Mouse (Mus musculus) embryonic facial prominence, embryonic 11.5 days (tissue): ENCODE measurements around the gene Fhod1. TPM values are rescaled to one million over a fixed set of nuclear protein-coding genes. Genes with fewer than 3 reads are reported as not detected.

Experiments used
- ATAC-seq: fragments of 200-750 bp; cut with Nextera tagmentation; replicated peaks from 2 replicates; pipeline ENCODE4 v1.8.0; 2017; ENCODE audit warnings: low read depth; ENCODE audit not compliant: insufficient number of reproducible peaks, low FRiP score, low TSS enrichment
- DNase-seq: peaks from one replicate; pipeline ENCODE4 v3.0.0-alpha.2; 2015; ENCODE audit warnings: low spot score
- H3K27ac ChIP-seq: fragments of 300-500 bp; sonication (generic); replicated peaks from 2 replicates; pipeline ENCODE4 v1.5.1; 2014; ENCODE audit warnings: mild to moderate bottlenecking, low read depth, low read length, control low read depth
- H3K27me3 ChIP-seq: fragments of 300-500 bp; sonication (generic); 2 replicates; pipeline ENCODE4 v1.6.1; 2014; ENCODE audit warnings: mild to moderate bottlenecking, low read length, moderate library complexity, mixed read lengths; ENCODE audit not compliant: control insufficient read depth, insufficient read depth
- H3K36me3 ChIP-seq: fragments of 300-500 bp; sonication (generic); replicated peaks from 2 replicates; pipeline ENCODE4 v1.6.1; 2014; ENCODE audit warnings: low read depth, mild to moderate bottlenecking, low read length, moderate library complexity, mixed read lengths; ENCODE audit not compliant: control insufficient read depth, insufficient read depth
- H3K4me1 ChIP-seq: fragments of 300-500 bp; sonication (generic); 2 replicates; pipeline ENCODE4 v1.6.1; 2014; ENCODE audit warnings: low read length, mixed read lengths; ENCODE audit not compliant: control insufficient read depth, insufficient read depth
- H3K4me2 ChIP-seq: fragments of 300-500 bp; sonication (generic); 2 replicates; pipeline ENCODE4 v1.6.1; 2014; ENCODE audit warnings: low read depth, mild to moderate bottlenecking, control low read depth, low read length, moderate library complexity
- H3K4me3 ChIP-seq: fragments of 300-500 bp; sonication (generic); 2 replicates; pipeline ENCODE4 v1.5.1; 2014; ENCODE audit warnings: low read depth, low read length, control low read depth
- H3K9ac ChIP-seq: fragments of 300-500 bp; sonication (generic); replicated peaks from 2 replicates; pipeline ENCODE4 v1.6.1; 2014; ENCODE audit warnings: mild to moderate bottlenecking, control low read depth, low read length
- H3K9me3 ChIP-seq: fragments of 300-500 bp; sonication (generic); replicated peaks from 2 replicates; pipeline ENCODE4 v1.6.1; 2016; ENCODE audit warnings: mild to moderate bottlenecking, low read length, inconsistent platforms, mixed read lengths; ENCODE audit not compliant: control insufficient read depth
- WGBS: fragments of 180-500 bp; shearing (Covaris S2); extraction: QIAGEN DNeasy Blood & Tissue Kit; methylation state at CpG from one replicate; pipeline ENCODE4 v1.1.7; 2014; 5-methylcytosine and 5-hydroxymethylcytosine counted together
- polyA plus RNA-seq: library from polyadenylated mRNA; unstranded; fragments of >200 nt; fragmentation: Nextera tagmentation; extraction: Ambion mirVana; gene quantifications from 2 replicates; pipeline ENCODE4 v1.2.1, GENCODE M21; 2014

Fhod1 gene
- polyA plus RNA-seq, 1 experiment from 2014 or later: 2.6 TPM

GRCm38 (mm10) chr8:105288231-105288630 lies 59.5 kb downstream of the Fhod1 start:
- H3K9me3 ChIP-seq: no peaks in the 10 kb centered on the region
- no peak for DNase-seq
- H3K4me1 ChIP-seq: peaks cover 5% of the 10 kb centered on the region; the same call in 1 of the 2 replicates
- H3K4me2 ChIP-seq: peak overlapping the region; percentile 35
- ATAC-seq: no peak
- H3K36me3 ChIP-seq: no peaks in the 10 kb centered on the region
- peaks cover 12% of the 10 kb centered on the region for H3K27me3 ChIP-seq
- 89% methylated on average over 5 of the region's 5 CpGs for WGBS
- H3K27ac ChIP-seq: no peak overlapping the region
- no peak overlapping the region; the same call in 1 of the 2 replicates for H3K9ac ChIP-seq
- H3K4me3 ChIP-seq: no peak overlapping the region

GRCm38 (mm10) chr8:105286907-105287306 lies 60.8 kb downstream of the Fhod1 start:
- Histone ChIP-seq H3K4me2 (no peak overlapping the region), H3K36me3 (no peaks in the 10 kb centered on the region), H3K27ac (no peak overlapping the region), H3K9ac (no peak overlapping the region), H3K27me3 (peaks cover 12% of the 10 kb centered on the region), H3K4me1 (peaks cover 5% of the 10 kb centered on the region; the same call in 1 of the 2 replicates), H3K4me3 (no peak overlapping the region), H3K9me3 (no peaks in the 10 kb centered on the region)
- no peak for ATAC-seq
- 86% methylated on average over 4 of the region's 4 CpGs for WGBS
- DNase-seq: no peak

GRCm38 (mm10) chr8:105285514-105285913 lies 62.2 kb downstream of the Fhod1 start:
- Histone ChIP-seq H3K27ac (no peak overlapping the region), H3K9ac (no peak overlapping the region), H3K4me2 (no peak overlapping the region), H3K27me3 (peaks cover 9% of the 10 kb centered on the region), H3K9me3 (no peaks in the 10 kb centered on the region), H3K4me1 (peaks cover 5% of the 10 kb centered on the region; the same call in 1 of the 2 replicates), H3K36me3 (no peaks in the 10 kb centered on the region; the same call in 1 of the 2 replicates), H3K4me3 (no peak overlapping the region)
- WGBS: 50% methylated on average over 12 of the region's 12 CpGs
- ATAC-seq (no peak), DNase-seq (no peak)

- no peak overlapping the region for H3K4me3 ChIP-seq
- H3K9me3 ChIP-seq: no peaks in the 10 kb centered on the region
- no peak overlapping the region for H3K27ac ChIP-seq
- no peak overlapping the region for H3K9ac ChIP-seq
- no peaks in the 10 kb centered on the region; the same call in 1 of the 2 replicates for H3K36me3 ChIP-seq
- 22% methylated on average over 23 of the region's 23 CpGs for WGBS
- no peaks in the 10 kb centered on the region for H3K4me1 ChIP-seq
- peaks cover 21% of the 10 kb centered on the region for H3K27me3 ChIP-seq
- no peak for ATAC-seq
- DNase-seq: peak; percentile 62
- no peak overlapping the region for H3K4me2 ChIP-seq
Observed at GRCm38 (mm10) chr8:105283074-105283473, 64.7 kb downstream of the Fhod1 start.

- 93% methylated on average over 4 of the region's 4 CpGs for WGBS
- Histone ChIP-seq H3K9me3 (no peaks in the 10 kb centered on the region), H3K36me3 (no peaks in the 10 kb centered on the region; the same call in 1 of the 2 replicates), H3K9ac (no peak overlapping the region), H3K4me3 (no peak overlapping the region), H3K27ac (no peak overlapping the region), H3K4me2 (no peak overlapping the region), H3K4me1 (no peaks in the 10 kb centered on the region), H3K27me3 (peaks cover 26% of the 10 kb centered on the region)
- no peak for ATAC-seq
- no peak for DNase-seq
Observed at GRCm38 (mm10) chr8:105282239-105282638, 65.5 kb downstream of the Fhod1 start.

DNA sequence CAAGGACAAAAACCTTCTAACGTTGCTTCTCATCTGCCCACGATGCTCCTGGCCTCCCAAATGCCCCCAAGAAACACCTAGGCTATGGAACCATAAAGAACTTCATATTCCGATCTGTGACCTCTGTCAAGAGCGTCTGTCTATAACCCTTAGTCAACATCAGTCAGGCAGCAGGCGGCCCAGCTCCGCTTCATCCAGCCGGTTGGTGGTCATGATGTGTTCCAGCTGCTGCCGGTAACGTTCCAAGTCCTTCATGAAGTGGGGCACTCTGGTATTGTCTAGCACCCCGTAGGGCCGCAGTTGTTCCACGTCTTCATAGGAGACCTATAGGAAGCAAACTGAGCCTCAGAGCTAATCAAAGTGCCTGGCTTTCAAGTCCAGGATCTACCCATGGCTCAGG lies 65.9 kb downstream of the Fhod1 start:
- Histone ChIP-seq H3K4me3 (no peak overlapping the region), H3K36me3 (no peaks in the 10 kb centered on the region; the same call in 1 of the 2 replicates), H3K9ac (no peak overlapping the region), H3K27me3 (peaks cover 30% of the 10 kb centered on the region), H3K4me2 (no peak overlapping the region), H3K9me3 (no peaks in the 10 kb centered on the region), H3K4me1 (no peaks in the 10 kb centered on the region), H3K27ac (no peak overlapping the region)
- ATAC-seq: no peak
- no peak for DNase-seq
- 91% methylated on average over 12 of the region's 12 CpGs for WGBS

GRCm38 (mm10) chr8:105280567-105280966 lies 67.2 kb downstream of the Fhod1 start:
- peaks cover 43% of the 10 kb centered on the region for H3K27me3 ChIP-seq
- ATAC-seq (no peak), DNase-seq (no peak)
- H3K27ac ChIP-seq: no peak overlapping the region
- no peaks in the 10 kb centered on the region for H3K9me3 ChIP-seq
- H3K4me1 ChIP-seq: peaks cover 7% of the 10 kb centered on the region
- no peak overlapping the region for H3K4me2 ChIP-seq
- WGBS: 67% methylated on average over 3 of the region's 3 CpGs
- no peak overlapping the region for H3K4me3 ChIP-seq
- no peaks in the 10 kb centered on the region; the same call in 1 of the 2 replicates for H3K36me3 ChIP-seq
- no peak overlapping the region for H3K9ac ChIP-seq
